Mouse (Mus musculus) adrenal gland, postnatal 10 days (tissue): ENCODE results near the gene Hnf4a. TPM values are rescaled to one million over a fixed set of nuclear protein-coding genes. Genes with fewer than 3 reads are reported as not detected.
"Not testable (repeated sequence)": the region's sequence is repeated elsewhere in the genome, so short reads cannot be mapped to it uniquely, and the experiment has no call there.

Experiments used
- DNase-seq: peaks from one replicate; pipeline ENCODE4 v3.0.0; 2021; ENCODE audit warnings: mixed read lengths
- long read RNA-seq, 2 experiments: library from polyadenylated mRNA; stranded (forward); transcript quantifications; one replicate each; pipeline ENCODE4 v2.0.0; 2021
- total RNA-seq, 2 experiments: library from RNA; stranded (reverse); gene quantifications; 2 replicates each; pipeline ENCODE4 v1.2.3; 2021

The Hnf4a gene
- total RNA-seq = 10 to 100 TPM; 11.8 to 51.8 TPM
- long read RNA-seq, experiment 1, full-length matches to known transcripts = 4 of 30 reads
- long read RNA-seq, experiment 1, partial matches to known transcripts = 23 of 30 reads
- long read RNA-seq, experiment 1, other reads (novel, unspliced or antisense) = 3 of 30 reads
- long read RNA-seq, experiment 2, full-length matches to known transcripts = 1 of 6 reads
- long read RNA-seq, experiment 2, partial matches to known transcripts = 5 of 6 reads
- long read RNA-seq, experiment 2, other reads (novel, unspliced or antisense) = 0 of 6 reads

DNA sequence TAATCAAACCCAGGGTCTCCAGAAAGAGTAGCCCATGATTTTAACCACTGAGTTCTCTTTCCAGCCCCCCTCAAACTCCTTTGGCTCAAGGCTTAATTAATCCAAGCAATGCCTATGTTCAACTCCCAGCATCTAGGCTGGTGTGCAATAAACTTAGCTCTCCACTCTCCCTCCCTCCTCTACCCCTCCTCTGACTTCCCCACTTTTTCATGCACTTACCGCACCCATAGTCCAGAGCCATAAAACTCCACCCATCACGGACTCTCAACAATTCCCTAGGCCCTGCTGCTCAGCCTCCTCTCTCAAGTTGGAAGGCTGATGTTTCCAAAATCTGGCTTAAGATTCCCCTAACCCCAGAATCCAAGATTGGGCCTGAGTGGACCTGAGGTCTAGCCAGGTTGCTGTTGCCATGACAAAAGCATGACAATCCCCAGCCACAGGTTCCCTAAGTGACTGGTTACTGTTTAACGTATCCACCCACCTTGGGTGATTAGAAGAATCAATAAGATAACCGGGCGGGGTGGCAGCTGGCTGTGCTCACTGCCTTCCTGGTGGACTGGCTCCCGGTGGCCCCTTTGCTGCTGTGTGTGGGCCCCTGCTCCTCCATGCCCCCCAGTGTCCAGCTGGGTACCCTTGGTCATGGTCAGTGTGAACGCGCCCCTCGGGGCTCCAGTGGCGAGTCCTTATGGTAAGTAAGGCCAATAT is at the start of gene Hnf4a:
Gene Hnf4a, plus strand, starts transcription at position 509 of the 705 bp plus-strand sequence.
- DNase-seq = no peak

DNA sequence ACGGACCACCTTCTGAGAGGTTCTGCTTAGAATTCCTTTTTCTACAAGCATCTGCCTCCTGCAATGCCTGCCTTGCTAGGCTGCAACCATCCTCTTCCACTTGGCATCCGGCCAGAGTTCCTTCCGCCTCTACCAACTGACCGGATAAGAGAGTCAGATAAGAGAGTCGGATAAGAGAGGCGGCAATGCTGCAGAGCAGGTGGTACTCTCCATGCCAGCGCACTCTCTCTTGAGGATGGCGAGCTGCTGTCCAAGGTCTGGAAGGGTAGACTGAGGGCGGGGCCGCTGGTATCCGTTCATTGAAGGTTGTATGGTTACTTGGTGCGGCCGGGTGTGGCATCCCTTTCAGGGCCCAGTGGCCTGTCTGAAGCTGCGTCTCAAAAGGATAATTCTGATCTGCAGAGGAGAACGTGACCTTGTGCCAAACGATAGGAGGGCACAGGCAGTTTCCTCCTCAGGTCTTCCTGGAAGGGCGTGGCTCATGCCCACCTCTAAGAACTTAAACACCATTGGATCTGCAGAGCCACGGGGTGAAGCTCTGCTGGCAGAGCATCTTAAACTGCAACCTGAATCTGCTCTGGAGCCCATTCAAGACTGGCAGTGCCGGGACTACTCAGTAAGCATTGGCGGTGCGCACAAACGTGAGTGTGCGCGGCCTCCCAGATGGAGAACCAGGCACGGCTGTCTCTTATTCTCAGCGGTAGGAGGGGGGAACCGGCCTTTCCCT is 47.9 kb upstream of the Hnf4a start:
- no peak for DNase-seq

DNA sequence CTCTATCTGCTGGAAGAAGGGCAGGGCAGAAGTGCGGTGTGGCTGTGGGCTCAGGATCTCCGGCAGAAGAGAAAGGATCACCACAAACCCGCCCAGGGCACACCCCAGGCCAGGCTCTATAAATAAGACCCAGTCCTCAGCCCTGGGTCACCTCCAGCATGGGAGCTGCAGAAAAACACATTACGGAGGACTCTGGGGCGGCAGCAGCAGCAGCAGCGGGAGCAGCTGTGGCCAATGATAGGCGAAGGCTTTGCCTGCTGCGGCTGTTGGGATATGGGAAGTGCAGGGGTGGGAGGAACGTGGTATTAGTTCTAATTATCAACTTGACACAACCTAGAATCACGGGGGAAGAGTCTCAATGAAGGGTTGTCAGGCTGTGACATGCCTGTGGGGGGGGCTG is 47.2 kb upstream of the Hnf4a start:
- no peak for DNase-seq

DNA sequence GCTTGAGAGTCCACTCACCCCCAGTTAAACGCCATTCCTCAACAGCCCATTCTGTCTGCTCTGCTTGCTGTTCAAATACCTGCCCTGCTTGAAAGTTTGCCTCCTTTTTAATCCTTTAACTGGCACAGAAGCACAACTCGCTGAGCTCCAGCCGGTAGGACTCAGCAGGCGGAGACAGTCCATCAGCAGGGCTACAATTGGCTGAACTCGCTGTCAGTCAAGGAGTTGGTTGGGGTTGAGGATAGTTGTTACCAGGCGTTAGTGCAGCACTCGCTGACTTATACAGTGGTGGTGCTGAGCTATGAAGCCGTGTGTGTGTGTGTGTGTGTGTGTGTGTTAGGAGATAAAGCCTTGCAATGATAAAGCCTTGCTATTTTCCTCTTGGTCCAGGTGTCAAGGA is 46.0 kb upstream of the Hnf4a start:
- no peak for DNase-seq

DNA sequence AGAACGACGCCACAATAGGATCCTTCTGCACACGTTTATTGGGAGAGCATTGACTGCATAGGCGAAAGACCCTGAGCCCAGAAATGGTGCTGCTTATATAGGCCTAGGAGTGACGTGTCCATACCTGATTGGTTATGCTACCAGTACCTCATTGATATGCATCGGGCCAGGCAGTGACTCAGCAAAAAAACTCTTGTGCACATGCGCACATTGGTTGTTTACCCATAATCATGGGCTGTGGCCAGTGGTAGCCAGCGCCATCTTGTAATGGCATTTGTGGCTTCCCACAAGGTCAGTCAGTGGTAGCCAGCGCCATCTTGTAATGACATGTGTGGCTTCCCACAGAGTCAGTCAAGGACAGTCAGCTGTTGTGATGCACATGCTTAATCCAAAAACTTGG is 45.3 kb upstream of the Hnf4a start:
- DNase-seq = not testable (repeated sequence)

DNA sequence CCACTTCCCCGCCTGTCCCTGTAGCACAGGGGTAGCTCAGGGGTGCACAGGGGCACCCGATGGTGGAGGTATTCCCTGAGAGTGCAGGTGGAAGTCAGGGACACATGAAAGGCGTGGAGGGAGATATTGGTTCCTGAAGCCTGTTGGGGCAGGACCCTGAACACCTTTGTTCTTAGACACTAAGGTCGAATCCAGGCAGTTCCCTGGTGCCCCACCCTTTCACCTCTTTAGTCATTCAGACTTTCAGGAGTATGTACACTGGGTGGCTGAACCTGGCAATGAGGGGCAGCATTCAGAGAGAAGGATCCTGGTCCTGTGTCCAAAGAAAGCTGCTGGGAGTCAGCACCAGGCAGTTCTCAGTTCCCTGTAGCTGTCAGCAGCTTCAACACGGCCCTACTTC is 44.2 kb upstream of the Hnf4a start:
- no peak for DNase-seq

DNA sequence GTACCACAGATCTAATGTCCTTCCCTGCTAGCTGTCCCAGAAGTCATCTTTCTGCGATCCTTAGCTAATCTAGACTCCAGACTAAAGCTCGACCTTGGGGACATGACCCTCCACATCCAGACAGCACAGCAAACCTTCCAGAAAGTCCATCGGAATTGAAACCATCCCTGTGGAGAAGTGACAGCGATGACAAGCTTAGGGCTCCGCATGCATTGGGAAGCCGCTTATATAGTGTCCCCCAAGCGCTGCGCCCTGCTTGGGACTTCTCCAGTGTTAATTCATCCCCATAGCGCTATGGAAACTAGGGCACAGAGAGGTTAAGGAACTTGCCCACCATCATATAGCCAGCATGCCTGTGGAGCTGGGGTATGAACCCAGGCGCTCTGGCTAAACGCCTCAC is 43.8 kb upstream of the Hnf4a start:
- no peak for DNase-seq

DNA sequence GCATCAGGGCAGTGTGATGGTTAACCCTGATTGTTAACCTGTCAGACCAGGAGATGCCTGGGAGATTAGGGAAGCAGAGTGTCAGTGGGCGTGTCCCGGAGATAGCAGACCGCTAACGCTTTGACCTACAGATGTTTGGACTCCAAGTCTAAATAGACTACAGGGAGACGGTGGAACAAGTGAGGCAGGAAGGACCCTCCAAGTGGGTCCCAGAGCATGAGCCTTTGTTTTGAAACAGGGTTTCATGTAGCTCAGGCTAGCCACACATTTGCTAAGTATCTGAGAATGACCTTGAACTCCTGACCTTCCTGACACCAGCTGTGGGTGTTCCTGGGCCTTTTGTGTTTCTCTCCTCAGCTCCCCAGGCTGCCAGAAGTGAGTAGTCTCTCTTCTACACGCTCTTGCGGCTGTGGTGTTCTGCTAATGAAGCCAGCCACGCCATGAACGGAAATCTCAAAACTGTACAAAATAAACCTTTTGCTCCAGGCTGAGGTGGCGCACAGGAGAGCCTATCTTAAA is 43.3 kb upstream of the Hnf4a start:
- no peak for DNase-seq

DNA sequence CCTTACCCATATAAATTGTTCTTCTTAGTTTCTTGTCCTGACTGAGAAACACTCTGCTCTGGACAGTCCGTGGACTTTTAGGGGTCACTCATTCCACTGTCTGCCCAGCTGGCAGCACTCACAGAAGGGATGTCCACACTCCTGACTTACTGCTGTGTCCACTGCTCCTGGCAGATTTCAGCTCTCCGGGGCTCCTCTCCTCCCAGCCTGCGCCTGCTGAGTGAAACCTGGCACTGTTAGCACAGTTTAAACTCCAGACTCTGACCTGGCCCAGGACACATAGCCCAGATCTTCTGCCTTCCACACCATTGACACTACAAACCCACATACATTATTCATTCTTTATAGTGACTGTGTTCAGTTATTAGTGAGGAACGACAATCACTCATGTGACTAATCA is 42.6 kb upstream of the Hnf4a start:
- DNase-seq = no peak

DNA sequence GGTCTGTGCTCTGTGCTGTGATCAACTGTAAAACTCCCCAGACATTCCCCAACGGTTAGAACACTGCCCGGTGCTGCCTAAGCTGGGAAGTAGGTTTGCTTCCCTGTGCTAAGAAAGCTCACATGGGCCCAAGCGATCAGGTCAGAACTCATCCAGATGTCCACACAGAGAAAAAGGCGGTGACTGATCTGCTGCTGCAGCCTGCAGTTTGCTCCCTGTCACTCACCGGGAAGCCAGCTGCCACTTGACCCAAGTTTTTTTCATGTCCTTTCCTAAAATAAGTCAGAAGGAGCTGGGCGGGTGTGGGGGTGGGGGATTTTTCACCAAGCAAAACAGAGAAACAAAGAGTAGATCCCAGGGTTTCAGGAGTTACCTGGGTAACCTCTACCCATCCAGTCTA is 42.0 kb upstream of the Hnf4a start:
- no peak for DNase-seq

DNA sequence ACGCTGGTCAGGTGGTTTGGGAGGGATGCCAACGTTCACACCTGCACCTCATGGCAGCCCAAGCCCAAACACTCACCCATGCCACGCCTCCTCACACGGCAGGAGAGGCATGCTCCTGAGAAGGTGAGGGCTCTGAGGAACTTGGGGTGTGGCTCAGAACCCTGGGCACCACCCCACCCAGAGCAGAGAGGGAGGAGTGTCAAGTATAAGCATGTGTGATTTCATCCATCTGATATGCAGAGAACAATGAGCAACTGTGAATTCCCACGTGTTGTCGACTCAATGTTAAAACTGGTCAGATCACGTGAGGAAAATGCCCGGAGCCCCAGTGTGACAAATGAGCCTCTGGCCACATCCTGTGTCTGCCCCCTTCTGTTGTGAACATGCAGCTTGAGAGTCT is 39.8 kb upstream of the Hnf4a start:
- no peak for DNase-seq

DNA sequence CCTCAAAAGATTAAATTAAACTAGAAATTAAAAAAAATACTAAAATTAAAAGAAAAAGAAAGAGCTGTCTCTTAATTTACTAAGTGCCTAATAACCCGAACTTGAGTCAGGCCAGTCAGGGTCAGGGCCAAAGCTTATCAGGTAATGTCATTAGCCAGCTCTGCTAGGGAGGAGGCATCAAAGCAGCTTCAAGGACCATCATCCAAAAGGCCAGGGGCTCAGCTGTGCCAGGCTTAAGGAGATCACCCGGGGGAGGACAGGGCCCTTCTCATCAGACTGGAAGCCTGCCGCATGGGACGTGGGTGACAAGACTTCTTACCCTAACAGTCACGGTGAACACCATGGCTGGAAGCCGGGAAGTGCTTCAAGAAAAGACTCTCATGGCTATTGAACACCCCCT is 39.0 kb upstream of the Hnf4a start:
- DNase-seq = peak; percentile 54

DNA sequence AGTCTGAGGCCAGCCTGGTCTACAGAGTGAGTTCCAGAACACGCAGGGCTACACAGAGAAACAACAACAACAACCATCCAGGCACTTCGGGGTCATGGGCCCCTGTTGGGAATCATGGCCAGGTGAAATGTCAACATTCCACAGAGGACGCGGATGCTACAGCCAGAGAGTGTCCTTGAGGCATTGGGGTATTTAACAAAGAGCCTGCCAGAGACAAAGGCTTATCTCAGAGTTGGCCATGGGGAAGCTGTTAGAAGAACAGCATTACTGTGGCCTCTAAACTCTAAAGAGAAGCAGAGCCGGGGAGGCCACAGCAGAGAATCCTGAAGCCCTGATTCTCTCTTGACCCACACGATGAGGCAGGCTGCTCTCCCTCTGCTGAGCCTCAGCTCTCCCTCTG is 37.7 kb upstream of the Hnf4a start:
- no peak for DNase-seq

DNA sequence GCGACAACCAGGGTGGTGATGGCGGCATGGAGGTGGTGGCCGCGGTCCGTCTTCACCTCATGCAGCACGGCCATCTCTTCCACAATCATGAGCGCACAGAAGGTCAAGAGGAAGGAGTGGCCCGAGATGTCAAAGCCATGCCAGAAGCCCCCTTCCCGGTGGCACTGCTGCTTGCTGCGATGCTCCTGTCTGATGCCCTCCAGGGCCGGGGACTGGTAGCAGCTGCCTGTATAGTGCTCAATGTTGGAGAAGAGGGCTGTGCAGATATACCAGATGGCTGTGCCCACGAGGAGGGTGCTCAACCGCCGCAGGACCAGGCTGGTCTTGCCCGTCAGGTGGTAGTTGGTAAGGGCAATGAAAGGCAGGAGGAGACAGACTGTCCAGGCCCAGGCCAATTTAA is 36.9 kb upstream of the Hnf4a start:
- no peak for DNase-seq

DNA sequence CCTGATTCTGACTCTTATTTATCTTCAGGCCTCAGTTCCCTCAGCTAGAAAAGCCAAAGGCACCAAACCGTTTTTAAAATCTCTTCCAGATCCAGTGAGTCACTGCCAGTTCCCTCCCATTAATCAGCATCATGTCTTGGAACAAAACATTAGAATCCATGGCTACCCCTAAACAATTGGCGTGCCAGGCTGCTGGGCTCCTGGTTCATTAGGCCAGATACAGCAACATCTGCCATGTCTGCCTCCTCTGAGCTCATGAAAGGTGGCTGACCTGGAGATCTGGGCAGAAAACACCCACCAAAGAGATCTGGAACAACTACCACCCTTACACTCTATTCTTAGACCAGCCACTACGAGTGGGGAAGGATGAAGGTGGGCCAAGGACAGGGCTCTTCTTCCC is 35.5 kb upstream of the Hnf4a start:
- peak; percentile 62 for DNase-seq

DNA sequence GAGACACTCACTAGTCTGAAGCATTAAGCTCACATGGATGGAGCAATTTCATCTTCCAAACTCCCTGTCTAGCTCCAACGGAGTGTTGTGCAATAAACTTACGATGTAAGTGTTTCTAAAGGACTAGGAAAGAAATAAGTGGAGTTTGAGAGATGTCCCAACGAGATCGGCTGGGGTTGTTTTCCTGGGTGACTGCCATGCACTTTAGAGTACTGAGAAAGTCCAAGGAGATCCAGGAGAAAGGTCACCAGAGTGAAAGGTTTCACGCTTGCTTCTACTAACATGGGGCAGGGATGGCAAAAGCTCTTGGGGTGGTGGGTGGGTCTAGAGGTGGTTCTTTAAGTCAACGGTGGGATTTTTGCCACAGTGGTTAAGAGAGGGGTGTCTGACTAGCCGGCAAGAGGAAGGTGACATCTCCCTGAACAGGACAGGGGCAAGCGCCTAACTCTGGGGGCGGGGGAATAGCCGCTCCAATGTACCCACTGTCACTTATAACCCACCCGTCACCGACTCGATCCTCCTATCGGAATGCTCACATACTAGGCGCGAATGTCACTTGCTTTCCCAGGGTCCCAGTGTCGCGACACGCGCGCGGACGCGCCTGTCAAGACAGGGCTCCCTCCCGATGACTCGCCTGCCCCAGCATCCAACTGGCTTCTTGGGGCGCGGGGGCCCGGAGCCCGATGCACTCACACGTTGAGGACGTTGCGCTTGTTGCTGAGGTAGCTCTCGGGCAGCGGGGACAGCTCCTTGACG is 34.7 kb upstream of the Hnf4a start:
- peak; percentile 58 for DNase-seq

DNA sequence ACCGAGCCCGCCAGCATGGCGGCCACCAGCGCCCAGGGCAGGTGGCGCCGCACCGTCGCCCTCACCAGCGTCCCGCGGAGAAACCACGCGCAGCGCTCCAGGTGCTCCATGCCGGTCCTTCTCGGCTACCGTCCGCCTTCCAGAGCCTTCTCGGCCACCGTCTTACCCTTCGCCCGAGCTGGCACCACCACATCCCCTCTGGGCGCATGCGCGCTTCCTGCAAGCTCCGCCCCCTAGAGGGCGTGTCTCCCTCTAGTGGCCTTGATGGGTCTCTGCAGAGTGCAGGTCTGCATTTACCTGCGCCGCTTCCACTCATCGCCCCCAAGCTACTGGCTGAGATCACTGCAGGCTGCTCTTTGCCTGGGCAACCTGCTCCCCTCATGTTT is 34.1 kb upstream of the Hnf4a start, which contains the start of gene Fitm2:
Gene Fitm2, minus strand, starts transcription at position 164 of the 386 bp plus-strand sequence.
- peak; percentile 98 for DNase-seq

DNA sequence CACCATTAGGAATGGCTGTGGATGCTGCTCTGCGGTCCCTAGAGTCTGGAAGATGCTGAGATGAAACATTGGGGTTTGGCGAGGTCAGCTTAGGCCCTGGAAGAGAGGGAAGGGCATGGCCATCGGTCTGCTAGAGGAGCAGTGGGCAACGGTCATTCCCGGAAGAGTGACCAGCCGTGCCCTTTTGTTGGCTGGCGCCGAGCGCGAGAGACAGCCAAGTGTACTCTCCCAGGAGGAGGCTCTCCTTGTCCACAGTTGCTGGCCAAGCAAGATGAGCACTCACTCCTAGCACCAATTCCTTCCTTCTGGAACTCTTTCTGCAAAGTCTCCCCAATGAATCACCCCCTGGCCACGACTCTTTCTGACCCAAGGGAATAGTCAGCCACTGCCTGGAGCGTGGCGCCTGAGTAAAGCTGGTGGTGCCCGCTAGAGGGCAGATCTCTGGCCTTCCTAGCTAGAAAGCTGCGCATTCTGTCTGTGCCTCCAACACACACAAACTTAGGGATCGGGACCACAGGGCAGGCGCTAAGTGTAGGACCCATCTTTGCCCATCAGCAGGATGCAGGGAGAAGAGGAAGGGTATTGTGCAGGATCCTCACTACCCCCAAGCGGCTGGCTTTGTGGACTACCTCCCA is 26.3 kb upstream of the Hnf4a start:
- DNase-seq = peak; percentile 60

DNA sequence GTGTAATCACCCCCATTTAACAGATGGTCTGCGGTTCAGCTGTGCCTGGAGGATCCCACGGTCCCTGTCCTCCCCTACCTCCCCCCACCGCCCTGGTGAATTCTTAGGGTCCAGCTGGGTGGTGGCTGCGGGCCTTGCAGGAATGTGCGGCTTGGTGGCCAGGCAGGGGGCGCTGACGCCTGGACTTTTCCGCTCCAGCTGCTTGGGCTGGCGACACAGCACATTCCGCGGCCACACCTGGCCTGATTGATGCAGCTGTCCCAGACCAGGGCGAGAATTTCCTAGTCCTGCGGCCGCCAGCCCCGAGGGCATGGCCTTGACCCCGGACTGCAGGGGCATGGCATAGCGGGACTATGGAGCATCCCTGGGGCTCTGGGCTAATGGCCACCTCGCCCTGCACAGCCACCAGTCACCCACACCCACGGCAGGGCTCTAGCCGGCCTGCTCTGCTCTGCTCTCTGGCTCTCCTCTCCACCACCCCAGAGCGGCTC is 25.0 kb upstream of the Hnf4a start:
- DNase-seq = no peak

DNA sequence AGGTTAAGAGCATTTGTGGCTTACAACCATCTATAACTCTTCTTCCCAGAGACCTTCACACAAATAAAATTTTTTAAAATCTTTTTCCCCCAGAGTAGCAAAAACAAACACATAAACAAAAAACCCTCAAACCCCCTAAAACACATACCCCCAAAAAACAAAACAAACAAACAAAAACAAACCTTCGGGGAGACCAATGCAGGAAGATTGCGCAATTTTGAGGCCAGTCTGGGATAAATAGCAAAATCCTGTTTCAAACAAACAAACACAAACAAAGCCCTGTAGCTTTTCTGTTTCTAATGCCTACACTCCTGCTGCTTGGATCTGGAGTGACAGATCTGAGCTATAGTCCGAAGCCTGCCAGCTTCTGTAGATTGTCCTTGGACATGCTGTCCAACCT is 19.2 kb upstream of the Hnf4a start:
- DNase-seq = no peak

DNA sequence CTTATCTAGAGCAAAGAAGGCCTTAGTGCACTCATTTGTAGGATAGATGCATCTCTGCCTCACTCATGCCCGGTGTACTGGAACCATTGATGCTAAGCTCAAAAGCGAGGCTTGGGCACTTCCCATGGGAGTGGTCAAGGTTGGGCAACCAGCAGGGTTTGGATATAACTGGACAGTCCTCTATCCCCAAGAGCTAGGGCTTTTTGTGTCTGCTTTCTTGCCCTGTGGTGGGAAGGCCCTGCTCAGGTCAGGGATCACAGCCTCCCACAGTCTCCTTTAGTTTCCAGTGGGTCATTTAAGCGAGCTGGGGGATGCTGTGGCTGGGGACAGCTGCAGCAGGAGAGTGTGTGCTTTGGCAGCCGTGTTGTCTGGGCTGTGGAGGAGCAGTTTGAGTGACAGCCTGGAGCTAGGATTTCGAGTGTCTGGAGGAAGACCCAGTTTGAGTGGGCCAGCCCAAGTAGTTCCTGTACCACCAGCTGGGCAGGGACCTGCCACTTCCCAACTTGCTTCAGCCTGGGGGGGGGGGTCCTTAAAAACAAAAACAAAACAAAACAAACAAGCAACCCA is 16.8 kb upstream of the Hnf4a start:
- DNase-seq = no peak
